Mouse (Mus musculus) G1E (cell line): Measurements from ENCODE around the gene Sel1l3.

Source experiments
- CTCF ChIP-seq: IDR thresholded peaks from 2 replicates; pipeline ENCODE4 v1.5.1; 2012; ENCODE audit warnings: low read depth, low read length, inconsistent platforms, mixed read lengths
- TAL1 ChIP-seq: conservative IDR thresholded peaks from 2 replicates; pipeline ENCODE4 v1.6.1; 2012; ENCODE audit warnings: low read depth, low read length, inconsistent platforms, mixed read lengths

DNA sequence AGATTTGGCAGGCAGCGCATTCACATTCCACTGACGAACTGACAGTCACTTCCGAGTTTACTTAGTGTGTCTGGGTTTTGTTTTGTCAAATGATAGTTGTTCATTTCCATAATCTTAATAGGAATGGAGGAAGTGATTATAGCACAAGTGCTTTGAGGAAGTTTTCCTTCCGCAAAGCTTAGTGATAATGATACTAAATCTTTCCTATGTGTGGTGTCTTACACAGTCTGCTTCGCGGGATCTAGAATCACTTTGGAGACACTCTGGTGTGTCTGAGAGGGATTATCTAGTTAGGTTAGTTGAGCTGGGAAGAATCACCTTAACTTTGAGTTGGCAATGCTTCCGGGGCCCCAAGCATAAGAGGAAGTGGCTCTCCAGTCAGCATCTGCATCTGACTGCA, 126.3 kb downstream of the Sel1l3 start:
- TF ChIP-seq CTCF (no peak), TAL1 (no peak)
